Mouse (Mus musculus) layer of hippocampus, adult 6 months (tissue): ENCODE results near the gene Rabepk. TPM values are rescaled to one million over a fixed set of nuclear protein-coding genes. Genes with fewer than 3 reads are reported as not detected.

Experiments
- long read RNA-seq, 2 experiments: library from polyadenylated mRNA; unstranded; transcript quantifications; one replicate each; pipeline ENCODE4 v2.0.0; 2019 to 2020
- polyA plus RNA-seq: library from polyadenylated mRNA; unstranded; fragments of <200 nt; fragmentation: Nextera tagmentation; gene quantifications from 2 replicates; pipeline ENCODE4 v1.2.3, GENCODE M21; 2021

Rabepk gene
- 49.7 and 55.2 TPM in 2 replicates for polyA plus RNA-seq
- long read RNA-seq, experiment 1, transcript Rabepk-203 (8 exons, 1,431 nt), result minor isoform, 8 of 75 reads
- long read RNA-seq, experiment 1, transcript Rabepk-207 (8 exons, 2,968 nt), result major isoform, 30 of 75 reads
- long read RNA-seq, experiment 1, partial matches to known transcripts, result 8 of 75 reads
- long read RNA-seq, experiment 1, other reads (novel, unspliced or antisense), result 29 of 75 reads
- long read RNA-seq, experiment 2, transcript Rabepk-207 (8 exons, 2,968 nt), result major isoform, 56 of 121 reads
- long read RNA-seq, experiment 2, transcript Rabepk-203 (8 exons, 1,431 nt), result minor isoform, 13 of 121 reads
- long read RNA-seq, experiment 2, partial matches to known transcripts, result 5 of 121 reads
- long read RNA-seq, experiment 2, other reads (novel, unspliced or antisense), result 47 of 121 reads

DNA sequence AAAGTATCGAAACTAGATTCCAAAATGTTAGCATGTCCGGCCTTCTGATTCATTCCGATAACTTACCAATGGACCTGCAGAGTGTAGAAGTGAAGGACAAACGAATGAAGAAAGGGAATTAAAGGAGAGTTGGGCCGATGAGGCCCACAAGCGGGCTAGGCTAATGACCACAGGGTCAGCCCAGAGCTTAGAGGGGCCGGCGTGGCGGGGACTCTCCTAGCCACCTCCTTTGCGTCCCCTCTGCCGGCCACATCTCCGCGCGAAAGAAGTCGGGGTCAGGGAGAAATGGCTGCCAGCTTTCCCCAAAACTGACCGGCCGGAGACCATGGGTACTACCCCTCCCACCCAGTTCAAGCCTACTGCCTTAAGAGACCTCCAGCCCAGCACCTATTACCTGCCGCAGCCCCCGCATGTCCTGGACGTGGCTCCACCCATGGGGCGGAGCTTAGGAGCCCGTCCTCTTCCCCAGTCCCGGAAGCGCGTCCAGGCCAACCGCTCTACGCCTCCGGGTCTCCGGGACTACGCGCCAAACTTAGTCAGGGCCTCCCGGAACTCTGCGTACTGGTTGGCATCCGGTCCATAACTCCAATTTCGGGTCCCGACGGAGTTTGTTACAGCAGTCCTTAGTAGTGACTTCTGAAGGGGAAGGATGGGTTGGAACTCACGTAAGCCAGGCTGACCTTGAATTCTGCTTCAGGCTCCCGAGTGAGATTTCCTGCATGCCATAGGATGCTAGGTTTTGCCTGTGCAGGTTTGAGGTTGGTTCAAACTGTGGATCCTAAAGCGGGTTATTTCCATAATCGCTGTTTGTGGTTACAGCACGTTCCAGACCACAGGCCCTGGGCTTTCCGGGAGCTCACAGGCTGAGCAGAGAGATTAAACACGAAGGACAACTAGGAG, at the start of gene Rabepk:
TSS of gene Rabepk (minus strand) at position 556 of the 900 bp plus-strand sequence.

DNA sequence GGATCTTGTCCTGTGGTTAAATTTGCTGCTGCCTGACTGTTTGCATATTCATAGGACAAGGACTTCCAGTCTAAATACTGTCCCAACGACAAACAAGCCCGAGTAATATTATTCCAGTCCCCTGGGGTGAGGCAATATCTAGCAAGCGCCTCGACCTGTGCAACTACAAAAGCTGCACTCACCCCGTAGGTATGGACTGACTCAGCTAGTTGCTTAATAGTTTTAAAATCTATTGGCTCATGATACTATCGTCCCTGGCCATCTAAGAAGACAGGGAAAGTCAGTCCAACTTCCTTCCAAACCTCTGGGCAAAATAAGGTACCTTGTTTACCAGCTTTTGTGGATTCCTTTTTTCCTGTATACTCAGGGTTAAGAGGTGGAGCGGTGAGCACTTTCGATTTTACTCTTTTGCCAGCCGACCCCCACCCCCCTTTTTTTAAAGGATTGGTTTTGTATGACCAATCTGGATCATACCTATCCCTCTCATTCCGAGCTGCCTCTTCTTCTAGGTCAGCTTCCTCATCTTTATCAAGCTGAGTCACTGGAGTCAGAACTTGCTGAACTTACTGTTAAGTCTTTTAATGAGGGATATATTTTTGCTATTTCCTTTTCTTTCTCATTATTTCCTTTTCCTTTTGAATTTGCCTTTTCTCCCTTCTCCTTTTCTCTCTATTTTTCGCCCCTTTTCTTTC, 33.2 kb upstream of the Rabepk start, which contains the start of gene Gm34653:
TSS of gene Gm34653 (plus strand) at position 242 of the 692 bp plus-strand sequence.

DNA sequence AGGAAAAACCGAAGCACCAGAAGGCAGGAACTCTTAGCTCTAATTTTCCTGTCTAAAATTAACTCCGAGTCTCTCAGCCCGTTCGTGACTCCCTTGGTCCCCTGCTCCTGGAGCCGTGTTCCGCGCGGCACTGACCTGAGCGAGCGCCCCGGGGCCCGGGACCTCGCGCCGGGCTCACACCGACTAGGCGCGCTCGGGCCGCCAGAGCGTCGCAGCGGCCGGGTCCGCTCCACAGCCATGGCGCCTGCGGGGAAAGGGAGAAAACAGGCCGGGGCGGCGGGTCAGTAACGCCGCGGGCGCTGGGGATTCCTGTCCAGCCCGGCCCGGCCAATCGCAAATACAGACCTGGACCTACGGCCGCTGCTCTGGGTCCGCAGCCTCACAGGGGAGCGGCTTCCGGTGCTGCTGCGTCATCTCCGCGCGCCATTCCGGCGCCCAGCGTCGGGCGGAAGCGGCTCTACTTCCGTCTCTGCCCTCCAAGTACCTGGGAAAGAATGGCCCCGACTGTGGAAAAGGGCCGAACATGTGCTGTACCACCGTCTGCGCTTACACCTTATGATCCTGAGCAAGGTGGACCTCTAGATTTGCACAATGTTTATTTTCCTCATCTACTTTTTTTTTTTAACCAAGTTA, 26.2 kb upstream of the Rabepk start, which contains the start of gene Fbxw2:
TSS of gene Fbxw2 (minus strand) at position 485 of the 633 bp plus-strand sequence.

DNA sequence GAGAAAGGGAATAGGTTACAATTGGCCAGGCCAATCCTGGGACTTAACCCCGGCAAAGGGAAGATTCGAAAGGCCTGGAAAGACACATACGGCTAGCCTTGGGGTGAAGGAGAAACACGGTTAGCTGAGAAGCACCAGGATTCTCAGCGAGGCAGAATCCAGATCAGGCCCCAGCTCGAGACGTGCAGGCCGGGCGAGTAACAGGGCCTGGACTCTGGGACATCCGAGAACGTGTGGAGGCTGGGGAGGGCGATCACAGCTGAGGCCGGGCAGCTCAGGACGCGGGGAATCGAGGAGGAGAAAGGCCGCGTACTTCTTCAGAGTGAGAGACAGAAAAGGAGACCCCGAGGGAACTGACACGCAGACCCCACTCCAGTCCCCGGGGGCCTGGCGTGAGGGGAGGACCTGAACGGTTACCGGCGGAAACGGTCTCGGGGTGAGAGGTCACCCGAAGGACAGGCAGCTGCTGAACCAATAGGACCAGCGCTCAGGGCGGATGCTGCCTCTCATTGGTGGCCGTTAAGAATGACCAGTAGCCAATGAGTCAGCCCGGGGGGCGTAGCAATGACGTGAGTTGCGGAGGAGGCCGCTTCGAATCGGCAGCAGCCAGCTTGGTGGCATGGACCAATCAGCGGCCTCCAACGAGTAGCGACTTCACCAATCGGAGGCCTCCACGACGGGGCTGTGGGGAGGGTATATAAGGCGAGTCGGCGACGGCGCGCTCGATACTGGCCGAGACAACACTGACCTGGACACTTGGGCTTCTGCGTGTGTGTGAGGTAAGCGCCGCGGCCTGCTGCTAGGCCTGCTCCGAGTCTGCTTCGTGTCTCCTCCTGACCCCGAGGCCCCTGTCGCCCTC, 28.1 kb downstream of the Rabepk start, which contains the start of gene Hspa5:
TSS of gene Hspa5 (plus strand) at position 603 of the 859 bp plus-strand sequence.

DNA sequence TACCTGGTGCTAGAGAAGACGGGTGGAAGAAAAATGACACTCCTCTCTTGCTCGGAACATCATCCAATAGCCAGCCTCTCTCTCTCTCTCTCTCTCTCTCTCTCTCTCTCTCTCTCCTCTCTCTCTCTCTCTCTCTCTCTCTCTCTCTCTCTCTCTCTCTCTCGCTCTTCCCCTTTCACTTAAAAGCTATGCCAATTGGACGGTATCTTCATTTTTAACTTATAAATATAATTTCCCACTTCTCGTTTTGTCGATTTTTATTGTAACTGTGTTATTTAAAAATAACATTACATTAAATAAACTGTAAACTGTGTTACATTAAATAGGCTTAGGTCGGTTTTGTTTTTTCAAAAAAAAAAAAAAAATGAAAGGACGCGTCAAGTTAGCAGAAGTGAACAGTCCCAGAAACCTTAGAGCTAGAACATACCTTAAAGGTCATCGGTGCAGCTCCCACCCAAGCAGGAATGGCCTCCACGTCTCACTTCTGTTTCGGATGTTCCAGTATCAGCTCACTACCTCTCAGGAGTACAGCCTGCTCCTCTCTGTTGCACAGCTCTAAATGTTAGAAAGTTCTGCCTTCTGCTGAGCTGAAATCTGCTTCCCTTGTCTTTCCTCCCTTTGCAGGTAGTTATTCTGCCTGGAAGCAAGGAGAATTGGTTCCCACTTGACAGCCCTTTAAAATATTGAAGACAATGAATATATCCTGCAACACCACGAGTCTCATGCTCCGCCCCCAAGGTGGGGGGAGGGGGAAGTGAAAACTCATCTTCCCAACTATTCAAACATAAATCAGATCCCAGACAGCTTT, 45.0 kb downstream of the Rabepk start, which contains the start of gene Gapvd1:
TSS of gene Gapvd1 (minus strand) at position 682 of the 808 bp plus-strand sequence.

Other genes starting within 250 kb of the Rabepk start
- gene Gapvd1, start 44.7 kb downstream of the Rabepk start, polyA plus RNA-seq, result 27.8 and 29.4 TPM in 2 replicates
- 244 and 336 TPM in 2 replicates for gene Hspa5, start 27.9 kb downstream of the Rabepk start, polyA plus RNA-seq
- gene Fbxw2, start 26.4 kb upstream of the Rabepk start, polyA plus RNA-seq, result 66.3 and 66.6 TPM in 2 replicates
- gene Gm34653, start 33.1 kb upstream of the Rabepk start, polyA plus RNA-seq, result not detected in 2 replicates
- 0.50 and 1.3 TPM in 2 replicates for gene Cutal, start 74.5 kb upstream of the Rabepk start, polyA plus RNA-seq
- 32.7 and 34.3 TPM in 2 replicates for gene Psmd5, start 75.1 kb upstream of the Rabepk start, polyA plus RNA-seq
- gene Phf19, start 114.1 kb upstream of the Rabepk start, polyA plus RNA-seq, result 0.14 and 0.24 TPM in 2 replicates
- 0.98 and 1.7 TPM in 2 replicates for gene Traf1, start 161.9 kb upstream of the Rabepk start, polyA plus RNA-seq